Mouse (Mus musculus) brain, embryonic 14.5 days (tissue): ENCODE measurements around the gene Haus7. TPM values are rescaled to one million over a fixed set of nuclear protein-coding genes. Genes with fewer than 3 reads are reported as not detected.
"Not testable (repeated sequence)": the region's sequence is repeated elsewhere in the genome, so short reads cannot be mapped to it uniquely, and the experiment has no call there.

Source experiments
- DNase-seq: peaks from one replicate; pipeline ENCODE4 v3.0.0-alpha.2; 2011; ENCODE audit warnings: low read depth
- CTCF ChIP-seq: fragments of 200-500 bp; IDR thresholded peaks from 2 replicates; pipeline ENCODE4 v1.5.1; 2012; ENCODE audit warnings: inconsistent platforms, mild to moderate bottlenecking, moderate library complexity, borderline replicate concordance; ENCODE audit not compliant: insufficient read depth, insufficient read length; ENCODE audit errors: extremely low read depth
- POLR2A ChIP-seq: fragments of 200-500 bp; IDR thresholded peaks from 2 replicates; pipeline ENCODE4 v1.6.1; 2012; ENCODE audit warnings: mild to moderate bottlenecking, inconsistent platforms, borderline replicate concordance; ENCODE audit not compliant: poor library complexity, insufficient read depth, insufficient read length, severe bottlenecking; ENCODE audit errors: extremely low read depth
- polyA plus RNA-seq: library from polyadenylated mRNA; depleted of rRNA; stranded (reverse); fragments of >200 nt; gene quantifications from 2 replicates; pipeline ENCODE4 v1.2.3, GENCODE M21; 2012; rRNA removed

Haus7 gene
- polyA plus RNA-seq, 1 experiment, result 45.6 TPM

DNA sequence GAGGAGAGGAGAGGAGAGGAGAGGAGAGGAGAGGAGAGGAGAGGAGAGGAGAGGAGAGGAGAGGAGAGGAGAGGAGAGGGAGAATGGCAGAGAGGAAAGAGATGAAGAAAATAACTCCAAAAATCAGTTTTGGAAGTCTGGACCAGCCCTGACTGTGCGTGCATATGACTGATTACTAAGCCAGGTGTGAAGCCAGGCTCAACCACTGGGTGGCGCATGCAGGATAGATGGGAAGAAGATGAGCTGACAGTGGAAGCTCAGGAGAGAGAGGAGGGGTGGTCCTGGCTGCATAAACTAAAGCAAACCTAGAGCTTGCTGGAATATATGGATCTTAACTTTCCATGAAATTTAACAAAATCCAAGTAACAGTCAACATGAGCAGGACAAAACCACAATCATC is 6.9 kb downstream of the Haus7 start:
- TF ChIP-seq CTCF (peak; percentile 79), POLR2A (no peak)
- peak; percentile 65 for DNase-seq

- no peak for DNase-seq
- TF ChIP-seq CTCF, result no peak
- TF ChIP-seq POLR2A, result no peak
These were observed 17.4 kb downstream of the Haus7 start for GRCm38 (mm10) chrX:73441428-73441827.

DNA sequence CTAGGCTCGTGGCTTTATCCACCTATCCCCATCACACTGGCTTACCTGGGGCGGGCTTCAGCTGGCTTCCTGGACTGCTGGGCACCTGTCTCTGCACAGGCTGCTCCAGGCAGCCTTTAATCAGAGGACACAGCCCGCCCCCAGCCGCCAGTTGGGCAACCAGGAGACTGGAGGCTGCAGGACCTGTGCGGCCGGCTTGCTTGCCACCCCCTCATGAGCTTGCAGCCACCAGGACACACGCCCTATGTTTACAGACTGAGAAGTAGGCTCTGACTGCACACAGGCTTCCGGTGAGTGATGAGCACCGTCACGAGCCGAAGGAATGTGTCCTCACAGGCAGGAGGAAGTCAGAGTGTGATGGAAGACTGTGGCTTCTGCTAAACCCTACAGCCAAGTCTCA is 23.6 kb downstream of the Haus7 start, which contains the start of gene Trex2:
Gene Trex2 (minus strand): TSS at position 93 of the 400 bp plus-strand sequence.
- no peak for TF ChIP-seq CTCF
- TF ChIP-seq POLR2A, result no peak
- DNase-seq, result no peak

GRCm38 (mm10) chrX:73432850-73433249 is 26.0 kb downstream of the Haus7 start:
- DNase-seq, result no peak
- TF ChIP-seq CTCF (no peak), POLR2A (no peak)

DNA sequence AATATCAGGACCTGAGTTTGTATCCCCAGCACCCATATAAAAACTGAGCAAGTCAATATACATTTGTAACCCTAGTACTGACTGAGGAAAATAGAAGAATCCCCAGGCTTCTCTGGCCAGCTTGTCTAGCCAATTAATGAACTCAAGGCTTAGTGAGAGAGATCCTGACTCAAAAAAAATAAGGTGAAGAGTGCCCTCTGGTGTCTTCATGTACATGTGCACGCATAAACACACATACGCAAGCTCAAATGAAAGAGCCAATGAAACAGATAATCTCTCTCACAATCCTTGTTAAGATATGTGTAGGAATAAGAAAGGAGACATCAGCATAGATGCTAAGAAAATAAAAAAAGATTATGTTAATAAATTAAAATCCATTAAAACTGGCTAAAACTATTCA is 28.8 kb downstream of the Haus7 start:
- peak; percentile 38 for DNase-seq
- peak; percentile 12; the same call in 1 of the 2 replicates for TF ChIP-seq CTCF
- no peak for TF ChIP-seq POLR2A

DNA sequence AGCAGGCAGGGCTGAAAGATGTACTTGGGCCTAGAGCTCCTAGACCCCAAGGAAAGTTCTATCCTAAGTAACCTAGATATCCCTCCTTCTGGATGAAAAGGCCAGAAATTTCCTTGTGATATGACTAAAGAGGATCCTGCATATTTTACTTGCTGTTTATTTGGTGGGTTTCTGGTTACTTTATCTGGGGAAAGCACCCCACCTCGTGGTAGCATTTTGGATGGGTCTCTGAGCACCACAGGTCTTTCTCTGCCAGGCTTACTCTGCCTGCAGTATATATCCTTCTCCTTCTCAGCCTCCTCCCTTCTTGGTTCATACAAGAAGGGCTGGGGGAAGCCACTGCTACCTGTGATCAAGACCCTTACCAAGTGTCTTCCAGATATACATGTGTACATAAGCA is 46.1 kb downstream of the Haus7 start:
- peak; percentile 17 for DNase-seq

GRCm38 (mm10) chrX:73410880-73411517 is 47.8 kb downstream of the Haus7 start, which contains the start of gene Zfp92:
TSS of gene Zfp92 (plus strand) at chrX:73411096.
- DNase-seq, result peak; percentile 13
- TF ChIP-seq CTCF, result no peak
- TF ChIP-seq POLR2A, result no peak

More for the DNA sequence above, 46.1 kb downstream of the Haus7 start:
- no peak for TF ChIP-seq CTCF
- no peak for TF ChIP-seq POLR2A

GRCm38 (mm10) chrX:73401616-73402015 is 57.2 kb downstream of the Haus7 start:
- DNase-seq, result no peak
- TF ChIP-seq POLR2A (no peak), CTCF (no peak)

DNA sequence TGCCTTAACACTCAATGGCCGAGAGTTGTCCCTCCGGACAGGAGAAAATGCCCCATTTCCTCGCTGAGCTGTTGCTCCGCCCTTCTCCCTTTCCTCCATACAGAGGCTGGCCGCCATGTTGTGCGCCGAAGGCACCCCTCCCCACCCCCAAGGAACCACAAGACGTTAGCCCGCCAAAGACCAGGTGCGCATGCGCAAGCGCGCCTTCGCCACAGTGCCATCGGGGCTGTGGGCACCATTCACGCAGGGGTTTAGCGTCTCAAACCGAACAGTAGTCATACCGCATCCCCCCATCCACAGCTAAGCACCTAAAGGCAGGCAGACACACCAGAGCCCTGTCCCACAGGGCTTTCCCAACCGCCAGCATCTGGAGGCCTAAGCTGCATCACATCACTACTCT is 57.9 kb downstream of the Haus7 start:
- TF ChIP-seq CTCF (no peak), POLR2A (no peak)
- DNase-seq, result no peak

- DNase-seq, result not testable (repeated sequence)
These were observed 60.2 kb downstream of the Haus7 start, which contains the start of gene Gm18336 for GRCm38 (mm10) chrX:73398636-73399035. TSS of gene Gm18336 (minus strand) at chrX:73398736.

GRCm38 (mm10) chrX:73396446-73396845 is 62.4 kb downstream of the Haus7 start:
- no peak for TF ChIP-seq POLR2A
- TF ChIP-seq CTCF, result no peak
- no peak for DNase-seq

- TF ChIP-seq CTCF (no peak), POLR2A (no peak)
- no peak for DNase-seq
These were observed 67.4 kb downstream of the Haus7 start for GRCm38 (mm10) chrX:73391481-73391880.

Other genes starting within 250 kb of the Haus7 start
- 0.25 and 0.97 TPM in 2 replicates for gene Xlr4b, start 244.7 kb downstream of the Haus7 start, polyA plus RNA-seq
- gene F8a, start 230.8 kb downstream of the Haus7 start, polyA plus RNA-seq, result 19.7 and 22.1 TPM in 2 replicates
- gene Xlr4c, start 215.9 kb downstream of the Haus7 start, polyA plus RNA-seq, result 0.25 TPM in 1 of 2 replicates, not detected in the other
- 0.13 TPM in 1 of 2 replicates, not detected in the other for gene Xlr3c, start 193.7 kb downstream of the Haus7 start, polyA plus RNA-seq
- not detected in 2 replicates for gene Xlr5a, start 166.1 kb downstream of the Haus7 start, polyA plus RNA-seq
- not detected in 2 replicates for gene Xlr5c, start 166.1 kb downstream of the Haus7 start, polyA plus RNA-seq
- gene Gm45015, start 122.2 kb downstream of the Haus7 start, polyA plus RNA-seq, result not detected in 2 replicates
- 25.9 and 26.6 TPM in 2 replicates for gene Zfp275, start 116.4 kb downstream of the Haus7 start, polyA plus RNA-seq
- gene Gm18336, start 60.3 kb downstream of the Haus7 start, polyA plus RNA-seq, result 0.13 and 0.27 TPM in 2 replicates
- gene Zfp92, start 47.9 kb downstream of the Haus7 start, polyA plus RNA-seq, result 1.2 and 1.3 TPM in 2 replicates
- gene Trex2, start 23.7 kb downstream of the Haus7 start, polyA plus RNA-seq, result 0.11 and 0.18 TPM in 2 replicates
- gene Bgn, start 24.6 kb upstream of the Haus7 start, polyA plus RNA-seq, result 39.3 and 83.1 TPM in 2 replicates
- 7.9 and 13.7 TPM in 2 replicates for gene Atp2b3, start 44.0 kb upstream of the Haus7 start, polyA plus RNA-seq
- gene Dusp9, start 180.4 kb upstream of the Haus7 start, polyA plus RNA-seq, result 1.1 and 1.5 TPM in 2 replicates
- gene Pnck, start 201.1 kb upstream of the Haus7 start, polyA plus RNA-seq, result 139 and 181 TPM in 2 replicates
- 62.2 and 71.4 TPM in 2 replicates for gene Slc6a8, start 214.1 kb upstream of the Haus7 start, polyA plus RNA-seq